18 mouse cellular contexts compared by ENCODE assay signal in the genomic region with DNA sequence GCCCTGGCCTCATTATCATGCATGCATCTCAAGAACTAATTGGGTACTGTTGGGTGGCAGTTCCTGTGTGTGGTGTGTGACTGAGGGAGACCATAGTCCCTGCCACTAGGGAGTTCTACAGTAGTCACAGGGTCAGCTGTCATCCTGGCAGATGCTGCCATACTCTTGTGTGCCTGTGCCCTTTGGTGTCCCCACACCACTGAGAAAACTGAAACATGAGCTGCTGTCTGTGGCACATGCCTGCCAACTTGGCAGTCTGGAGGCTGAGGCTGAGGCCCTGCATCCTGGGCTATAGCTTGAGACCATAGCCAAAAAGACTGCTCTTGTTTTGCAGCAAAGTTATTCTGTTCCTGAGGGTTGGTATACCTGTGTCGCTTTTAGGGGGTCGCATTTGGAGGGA. TPM values are rescaled to one million over a fixed set of nuclear protein-coding genes. Genes with fewer than 3 reads are reported as not detected.
DNase-seq lines count a peak whose midpoint lies in the region; TF ChIP-seq lines count a peak whose summit lies in the region.
"Had no signal": no experiment of that assay in that cellular context is flagged by ENCODE, and none has a peak within 500 bp of the region (broad histone marks: within the 10 kb centered on the region; RNA-seq: fewer than 3 reads in every experiment).

No protein-coding gene starts in this region.

- H3K4me3 ChIP-seq in testis, adult 2 months (ENCODE audit: control insufficient read depth, low read depth, low read length): peak overlapping the region; percentile 57
- H3K4me3 ChIP-seq: forebrain, embryonic 10.5 days; forebrain, embryonic 13.5 days; heart, adult 2 months; heart, embryonic 10.5 days; hindbrain, embryonic 12.5 days; intestine, embryonic 15.5 days had no signal

- no peak overlapping the region for H3K27ac ChIP-seq in testis, adult 2 months (ENCODE audit: control insufficient read depth, insufficient read depth, low read depth, low read length)
- H3K27ac ChIP-seq: forebrain, embryonic 10.5 days; forebrain, embryonic 13.5 days; heart, adult 2 months; heart, embryonic 10.5 days; hindbrain, embryonic 12.5 days; intestine, embryonic 15.5 days had no signal

- DNase-seq in gastrocnemius, adult 18-20 months (ENCODE audit: low spot score): peak; percentile 77
- DNase-seq in gastrocnemius, postnatal 4 days (ENCODE audit: low spot score in 2 of 2): no peak
- DNase-seq in testis, postnatal 10 days (ENCODE audit: low spot score): no peak
- DNase-seq in skeletal muscle tissue, adult 2 months (ENCODE audit: low read depth, low spot score): peak; percentile 82
- DNase-seq in thymus, postnatal 4 days: no peak
- DNase-seq: adrenal gland, postnatal 10 days; adrenal gland, postnatal 36 days; cerebellum, adult 18-20 months; cerebellum, adult 9-10 months; cerebellum, postnatal 14 days; heart, adult 2 months; kidney, adult 11 months had no signal

- no peak for TF ChIP-seq CTCF in testis, adult 2 months (IDR thresholded peaks at IDR 0.05; ENCODE audit: control insufficient read depth, insufficient read depth, insufficient replicate concordance, low read depth, low read length)

- no peaks in the 10 kb centered on the region for H3K36me3 ChIP-seq in testis, adult 2 months (ENCODE audit: control insufficient read depth, insufficient read depth, low read length)

- TF ChIP-seq POLR2A in testis, adult 2 months (IDR thresholded peaks at IDR 0.05; ENCODE audit: control insufficient read depth, low read depth, low read length): no peak

- H3K4me1 ChIP-seq in testis, adult 2 months (ENCODE audit: control insufficient read depth, insufficient read depth, low read length): no peaks in the 10 kb centered on the region; the same call in 1 of the 2 replicates
- H3K4me1 ChIP-seq: forebrain, embryonic 10.5 days; forebrain, embryonic 13.5 days; heart, embryonic 10.5 days; hindbrain, embryonic 12.5 days; intestine, embryonic 15.5 days had no signal

- no peaks in the 10 kb centered on the region for H3K27me3 ChIP-seq in testis, adult 2 months (ENCODE audit: control insufficient read depth, insufficient read depth, low read length)
- H3K27me3 ChIP-seq: forebrain, embryonic 13.5 days; hindbrain, embryonic 12.5 days; intestine, embryonic 15.5 days had no signal

RNA-seq across cellular contexts. Expression of a gene that starts 9.0 kb away (rescaled TPM):
- total RNA-seq in gastrocnemius, adult 18-20 months (2021): 10 to 100 TPM; 37.3 to 37.4 TPM
- 10 to 100 TPM; 63.9 to 77.4 TPM for total RNA-seq in gastrocnemius, postnatal 4 days (2021)
- 31.0 and 37.4 TPM in 2 replicates for polyA plus RNA-seq in testis, adult 2 months (2012; rRNA removed)

RNA-seq across cellular contexts. Expression of a gene that starts 22.3 kb away (rescaled TPM):
- 1 to 10 TPM in 1 of 2 experiments, under 1 TPM in 1; 0.57 to 1.3 TPM for total RNA-seq in gastrocnemius, adult 18-20 months (2021)
- total RNA-seq in gastrocnemius, postnatal 4 days (2021): 1 to 10 TPM; 1.8 to 2.6 TPM
- polyA plus RNA-seq in testis, adult 2 months (2012; rRNA removed): 2.2 and 3.9 TPM in 2 replicates

RNA-seq across cellular contexts. Expression of a gene that starts 27.8 kb away (rescaled TPM):
- 10 to 100 TPM; 23.2 to 23.7 TPM for total RNA-seq in gastrocnemius, adult 18-20 months (2021)
- 10 to 100 TPM; 71.4 to 72.1 TPM for total RNA-seq in gastrocnemius, postnatal 4 days (2021)
- polyA plus RNA-seq in testis, adult 2 months (2012; rRNA removed): 88.4 and 93.6 TPM in 2 replicates

RNA-seq across cellular contexts. Expression of a gene that starts 51.1 kb away (rescaled TPM):
- total RNA-seq in gastrocnemius, adult 18-20 months (2021): 10 to 100 TPM; 78.7 to 93.8 TPM
- 10 to 100 TPM; 51.7 to 52.8 TPM for total RNA-seq in gastrocnemius, postnatal 4 days (2021)
- 72.5 and 82.1 TPM in 2 replicates for polyA plus RNA-seq in testis, adult 2 months (2012; rRNA removed)

RNA-seq across cellular contexts. Expression of a gene that starts 51.8 kb away (rescaled TPM):
- not detected for total RNA-seq in gastrocnemius, adult 18-20 months (2021)
- total RNA-seq in gastrocnemius, postnatal 4 days (2021): under 1 TPM; 0.22 to 0.47 TPM
- 0.28 and 0.33 TPM in 2 replicates for polyA plus RNA-seq in testis, adult 2 months (2012; rRNA removed)

Comparison
In these comparisons a context has a peak if more than half of its experiments do, and no peak if none do; other contexts are left out.
1. DNase-seq: peak in gastrocnemius, adult 18-20 months (single experiment) and skeletal muscle tissue, adult 2 months (single experiment); none in gastrocnemius, postnatal 4 days (0 of 2), testis, postnatal 10 days (single experiment) and thymus, postnatal 4 days (single experiment).